Mouse (Mus musculus) C2C12 (cell line): ENCODE measurements at regions not wholly inside any gene's neighbourhood (a gene's known extent, or its start where the extent isn't known, plus 50 kb on each side); places are given as distances from the start of the nearest gene placed in this dataset.

Experiments
- H3K27me3 ChIP-seq: one replicate; pipeline ENCODE4 v1.6.1; 2011; ENCODE audit not compliant: control insufficient read depth, insufficient read depth, insufficient read length
- H3K36me3 ChIP-seq: one replicate; pipeline ENCODE4 v1.6.1; 2011; ENCODE audit not compliant: control insufficient read depth, insufficient read depth
- H3K4me3 ChIP-seq: one replicate; pipeline ENCODE4 v1.5.1; 2011; ENCODE audit warnings: mild to moderate bottlenecking, control low read depth; ENCODE audit not compliant: poor library complexity, insufficient read depth, severe bottlenecking
- H3K79me2 ChIP-seq: one replicate; pipeline ENCODE4 v1.6.1; 2011; ENCODE audit not compliant: control insufficient read depth, insufficient read depth
- H3K79me3 ChIP-seq: one replicate; pipeline ENCODE4 v1.6.1; 2011; ENCODE audit warnings: low read depth, control low read depth
- H3ac ChIP-seq: one replicate; pipeline ENCODE3; 2011; ENCODE audit warnings: low read depth; ENCODE audit not compliant: control insufficient read depth, insufficient read length
- CEBPB ChIP-seq: IDR thresholded peaks from one replicate; pipeline ENCODE4 v1.6.1; 2011; ENCODE audit warnings: low read depth, mild to moderate bottlenecking, control low read depth, moderate library complexity
- CTCF ChIP-seq: IDR thresholded peaks from one replicate; pipeline ENCODE4 v1.5.1; 2011; ENCODE audit not compliant: control insufficient read depth, insufficient read depth, insufficient read length
- FOSL1 ChIP-seq: IDR thresholded peaks from one replicate; pipeline ENCODE4 v1.8.0; 2011; ENCODE audit warnings: mild to moderate bottlenecking, low read length; ENCODE audit not compliant: poor library complexity, insufficient read depth, severe bottlenecking
- MAX ChIP-seq: IDR thresholded peaks from one replicate; pipeline ENCODE4 v1.6.1; 2011; ENCODE audit warnings: mild to moderate bottlenecking, control low read depth
- MYOD1 ChIP-seq: IDR thresholded peaks from one replicate; pipeline ENCODE4 v1.6.1; 2011; ENCODE audit warnings: low read depth; ENCODE audit not compliant: control insufficient read depth, insufficient read length
- MYOG ChIP-seq: IDR thresholded peaks from one replicate; pipeline ENCODE4 v1.6.1; 2011; ENCODE audit not compliant: control insufficient read depth, insufficient read length; ENCODE audit errors: extremely low read depth
- USF1 ChIP-seq: IDR thresholded peaks from one replicate; pipeline ENCODE4 v1.6.1; 2011; ENCODE audit warnings: low read depth, mild to moderate bottlenecking, control low read depth, moderate library complexity

- Histone ChIP-seq H3K4me3 (no peak overlapping the region), H3K27me3 (peaks cover 3% of the 10 kb centered on the region), H3K36me3 (no peaks in the 10 kb centered on the region), H3K79me2 (no peaks in the 10 kb centered on the region), H3ac (no peak overlapping the region), H3K79me3 (no peaks in the 10 kb centered on the region)
- TF ChIP-seq CTCF (no peak), USF1 (no peak), MYOG (no peak), MAX (no peak), FOSL1 (no peak), MYOD1 (no peak), CEBPB (no peak)
Observed at GRCm38 (mm10) chr15:31673038-31673437, 71.4 kb downstream of the Fam173b start.

- H3K4me3 ChIP-seq, result no peak overlapping the region
- H3K79me2 ChIP-seq, result no peaks in the 10 kb centered on the region
- H3K27me3 ChIP-seq, result peaks cover 3% of the 10 kb centered on the region
- no peaks in the 10 kb centered on the region for H3K36me3 ChIP-seq
- TF ChIP-seq CTCF (no peak), USF1 (no peak), FOSL1 (no peak), MYOD1 (no peak), MAX (no peak), CEBPB (no peak), MYOG (no peak)
- no peaks in the 10 kb centered on the region for H3K79me3 ChIP-seq
- no peak overlapping the region for H3ac ChIP-seq
Observed at GRCm38 (mm10) chr15:31676771-31677191, 75.1 kb downstream of the Fam173b start.

GRCm38 (mm10) chr15:31693109-31693508, 91.5 kb downstream of the Fam173b start:
- Histone ChIP-seq H3K27me3 (peaks cover 3% of the 10 kb centered on the region), H3K36me3 (no peaks in the 10 kb centered on the region), H3K79me3 (no peaks in the 10 kb centered on the region), H3K4me3 (no peak overlapping the region), H3K79me2 (no peaks in the 10 kb centered on the region), H3ac (no peak overlapping the region)
- TF ChIP-seq CTCF, result no peak
- no peak for TF ChIP-seq USF1
- TF ChIP-seq CEBPB, result no peak
- TF ChIP-seq MYOD1, result no peak
- TF ChIP-seq MAX, result no peak
- TF ChIP-seq MYOG, result no peak
- no peak for TF ChIP-seq FOSL1

- Histone ChIP-seq H3K79me2 (no peaks in the 10 kb centered on the region), H3K4me3 (no peak overlapping the region), H3K36me3 (no peaks in the 10 kb centered on the region), H3ac (no peak overlapping the region), H3K27me3 (peaks cover 3% of the 10 kb centered on the region), H3K79me3 (no peaks in the 10 kb centered on the region)
- no peak for TF ChIP-seq MAX
- TF ChIP-seq CTCF, result no peak
- TF ChIP-seq MYOD1, result no peak
- no peak for TF ChIP-seq USF1
- TF ChIP-seq CEBPB, result no peak
- TF ChIP-seq MYOG, result no peak
- no peak for TF ChIP-seq FOSL1
Observed at GRCm38 (mm10) chr15:31694877-31695671, 93.4 kb downstream of the Fam173b start.

GRCm38 (mm10) chr15:31703400-31703799, 101.7 kb downstream of the Fam173b start:
- no peaks in the 10 kb centered on the region for H3K27me3 ChIP-seq
- H3K4me3 ChIP-seq, result no peak overlapping the region
- no peaks in the 10 kb centered on the region for H3K79me3 ChIP-seq
- H3K36me3 ChIP-seq, result no peaks in the 10 kb centered on the region
- H3K79me2 ChIP-seq, result no peaks in the 10 kb centered on the region
- no peak overlapping the region for H3ac ChIP-seq
- TF ChIP-seq USF1, result no peak
- TF ChIP-seq FOSL1, result no peak
- TF ChIP-seq MYOG, result no peak
- TF ChIP-seq CEBPB, result no peak
- no peak for TF ChIP-seq CTCF

- Histone ChIP-seq H3K27me3 (no peaks in the 10 kb centered on the region), H3K79me3 (no peaks in the 10 kb centered on the region), H3K4me3 (no peak overlapping the region), H3K36me3 (no peaks in the 10 kb centered on the region), H3K79me2 (no peaks in the 10 kb centered on the region), H3ac (no peak overlapping the region)
- TF ChIP-seq CTCF (no peak), CEBPB (no peak), USF1 (no peak), FOSL1 (no peak), MYOG (no peak), MAX (no peak), MYOD1 (no peak)
Observed at GRCm38 (mm10) chr15:31707416-31707815, 105.8 kb downstream of the Fam173b start.
